Mouse (Mus musculus) B cell, adult 2 months (primary cell): ENCODE data around the gene Tenm4.

Experiments used
- DNase-seq, 2 experiments: peaks; one replicate each; pipeline ENCODE4 v3.0.0; 2022

Gene Tenm4

DNA sequence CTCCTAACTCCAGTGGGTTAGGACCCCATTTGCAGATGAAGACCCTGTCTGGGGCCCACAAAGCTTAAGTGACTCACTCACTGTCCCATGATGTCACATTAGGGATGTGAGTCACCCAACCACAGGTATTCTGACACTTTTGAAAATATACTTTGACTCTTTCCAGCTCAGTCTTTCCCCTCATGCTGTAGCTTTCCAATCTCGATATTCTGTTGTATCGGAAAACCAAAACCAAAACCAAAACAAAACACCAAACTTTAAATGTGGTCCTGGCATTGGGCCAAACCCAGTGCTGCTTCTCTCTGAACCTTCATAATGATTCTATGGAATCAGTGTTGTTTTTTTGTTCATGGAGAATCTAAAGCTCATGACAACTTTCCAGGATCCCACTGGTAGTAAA lies 536.1 kb downstream of the Tenm4 start:
- peak in 1 of 2 experiments; percentile 41 for DNase-seq

DNA sequence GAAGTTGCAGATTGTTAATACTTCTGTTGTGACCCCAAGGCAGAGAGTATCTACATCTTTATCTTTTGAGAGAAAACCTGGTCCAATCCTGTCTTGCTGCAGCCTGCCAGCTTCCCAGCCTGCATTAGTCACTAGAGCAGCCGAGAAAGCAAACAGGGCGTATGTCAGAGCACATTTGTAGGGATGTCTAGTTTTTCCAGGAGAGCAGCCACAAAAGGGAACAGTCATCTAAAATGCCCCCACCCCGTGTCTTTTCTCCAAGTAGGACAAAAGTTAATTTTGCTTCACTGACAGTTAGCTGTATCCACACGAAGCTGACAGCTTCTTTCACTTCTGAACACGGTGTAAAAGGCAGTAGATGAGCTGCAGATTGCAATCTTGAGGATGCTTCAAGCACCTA lies 537.0 kb downstream of the Tenm4 start:
- no peak for DNase-seq

DNA sequence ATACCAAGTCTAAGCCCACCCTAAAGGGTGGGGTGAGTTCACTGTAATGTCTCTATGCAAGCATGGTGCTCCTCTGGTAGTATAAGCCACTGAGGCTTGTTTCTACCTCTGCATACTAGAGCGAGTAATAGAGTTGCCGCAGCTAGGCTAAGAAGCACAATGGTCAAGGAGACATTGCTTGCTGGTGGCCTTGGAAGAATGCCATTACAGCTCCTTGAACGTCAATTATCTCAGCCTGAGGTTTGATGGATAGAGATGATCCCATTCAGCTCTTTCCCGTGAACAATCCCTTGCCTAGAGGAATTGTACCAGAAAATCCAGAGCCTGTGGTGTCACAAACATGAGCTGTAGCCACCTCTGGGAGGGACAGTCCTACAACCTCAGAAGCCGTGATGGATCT lies 537.5 kb downstream of the Tenm4 start:
- DNase-seq: no peak

- no peak for DNase-seq
Measured at GRCm38 (mm10) chr7:96708968-96709367, 537.9 kb downstream of the Tenm4 start.

GRCm38 (mm10) chr7:96709891-96710290 lies 538.8 kb downstream of the Tenm4 start:
- no peak for DNase-seq

DNA sequence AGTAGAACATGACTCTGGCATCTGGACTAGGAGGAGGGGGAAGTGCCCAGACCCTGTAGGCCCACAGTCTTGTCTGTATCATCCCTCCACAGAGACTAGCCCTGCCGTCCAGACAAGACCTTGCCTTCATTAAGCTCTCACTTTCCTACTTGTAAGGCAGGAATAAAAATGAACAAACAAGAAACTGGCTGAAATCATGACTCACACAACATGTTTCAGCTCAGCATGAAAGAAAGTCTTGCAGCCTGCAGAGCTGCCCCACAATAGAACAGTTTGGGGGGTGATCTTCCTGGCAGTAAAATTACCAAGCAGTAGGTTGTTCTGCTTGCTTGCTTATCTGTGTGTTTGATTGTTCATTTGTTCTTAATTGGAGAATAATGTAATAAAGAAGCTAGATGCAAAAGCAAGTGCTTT lies 539.6 kb downstream of the Tenm4 start:
- DNase-seq: no peak

DNA sequence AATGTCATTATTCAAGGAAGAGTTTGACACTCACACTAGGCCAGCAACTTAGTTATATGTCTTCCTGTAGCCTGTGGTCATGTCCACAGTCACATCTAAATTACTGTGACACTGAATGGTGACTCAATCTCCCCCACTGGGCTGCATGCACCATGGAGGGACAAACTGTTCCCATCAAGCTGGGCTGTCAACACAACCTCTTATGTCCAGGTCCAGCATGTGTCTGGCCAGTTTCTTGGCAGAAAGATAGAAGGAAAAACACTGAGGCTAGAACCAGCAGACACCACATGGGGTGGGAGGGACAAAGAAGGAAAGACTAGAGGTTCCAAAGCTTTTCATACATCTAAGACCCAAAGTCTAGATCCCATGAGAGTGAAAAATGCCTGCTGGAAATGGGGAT lies 541.8 kb downstream of the Tenm4 start:
- DNase-seq: no peak

- no peak for DNase-seq
Measured at GRCm38 (mm10) chr7:96716911-96717310, 545.9 kb downstream of the Tenm4 start.

GRCm38 (mm10) chr7:96718201-96719155 lies 547.4 kb downstream of the Tenm4 start:
- no peak for DNase-seq

DNA sequence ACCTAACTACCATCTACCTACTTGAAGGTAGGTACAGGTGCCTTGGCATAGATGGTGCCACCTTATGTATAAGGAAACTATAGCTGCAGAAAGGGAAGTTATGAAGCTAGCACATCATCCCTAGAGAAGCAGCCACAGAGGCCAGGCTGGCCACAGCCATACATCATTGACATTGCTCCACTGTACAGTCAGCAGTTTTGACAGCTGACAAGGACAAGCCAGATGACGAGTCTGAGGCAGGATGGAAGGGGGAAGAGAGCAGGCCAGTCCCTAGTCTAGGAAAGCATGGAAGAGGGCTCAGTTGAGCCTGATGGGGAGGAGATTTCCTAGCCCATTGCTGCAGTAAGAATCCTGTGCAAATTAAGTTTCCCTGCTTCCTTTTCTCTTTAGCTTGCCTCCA lies 548.9 kb downstream of the Tenm4 start:
- DNase-seq: no peak

GRCm38 (mm10) chr7:96720465-96720864 lies 549.4 kb downstream of the Tenm4 start:
- no peak for DNase-seq

DNA sequence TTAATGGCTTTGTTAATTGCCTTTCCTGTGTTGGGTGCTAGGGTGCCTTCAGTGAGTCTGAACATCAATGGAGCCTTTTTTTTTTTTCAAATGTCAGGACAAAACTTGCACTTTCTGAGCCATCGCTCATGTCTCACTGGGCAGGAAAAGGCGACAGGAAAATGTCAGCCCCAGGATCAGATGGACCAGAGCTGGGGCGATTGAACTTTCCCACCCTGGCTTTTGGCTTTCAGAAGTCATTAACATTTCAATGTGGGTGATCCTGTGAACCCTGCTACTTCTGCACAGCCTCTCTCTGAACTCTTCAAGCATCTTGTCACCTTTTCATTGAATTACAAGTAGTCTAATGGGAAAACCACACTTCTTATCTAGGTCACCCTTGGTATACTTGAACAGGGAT lies 551.8 kb downstream of the Tenm4 start:
- no peak for DNase-seq

DNA sequence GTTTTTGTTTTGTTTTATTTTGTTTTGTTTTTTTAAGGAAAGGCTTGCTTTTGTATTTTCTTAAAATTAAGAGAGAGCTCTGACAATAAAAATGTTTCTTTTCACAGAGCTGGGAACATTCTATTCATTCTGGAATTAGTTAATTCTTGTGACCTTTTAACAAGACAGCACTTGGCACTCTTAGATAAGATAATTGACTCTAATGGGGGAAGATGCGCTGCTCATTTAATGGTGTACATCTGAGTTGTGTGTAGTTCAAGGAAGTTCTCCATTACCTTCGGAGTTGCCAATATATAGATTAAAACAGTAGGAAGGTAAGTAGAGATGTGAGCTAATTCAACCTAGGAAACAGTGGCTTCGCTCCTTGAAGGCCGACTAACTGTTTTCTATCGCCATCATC lies 554.6 kb downstream of the Tenm4 start:
- no peak for DNase-seq

GRCm38 (mm10) chr7:96730360-96730759 lies 559.3 kb downstream of the Tenm4 start:
- DNase-seq: peak; percentile 43 to 60

DNA sequence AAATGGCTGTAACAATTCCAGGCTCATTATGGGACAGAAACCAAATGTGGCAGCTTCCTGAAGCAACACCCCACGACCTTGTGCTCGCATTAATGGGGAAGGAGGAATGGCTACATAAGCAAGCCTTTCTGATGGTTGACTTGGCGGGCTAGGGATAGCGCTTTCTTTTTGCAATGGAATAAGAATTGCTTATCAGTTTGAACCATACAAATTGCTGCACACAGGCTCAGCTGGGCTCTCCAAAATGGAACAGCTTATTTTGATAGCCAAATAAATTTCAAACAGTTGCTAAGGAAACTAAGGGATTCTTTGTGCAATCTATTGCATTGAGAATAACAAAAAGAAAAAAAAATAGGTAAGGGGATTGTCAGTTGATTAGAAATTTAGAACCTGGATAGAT lies 560.9 kb downstream of the Tenm4 start:
- no peak for DNase-seq

- peak; percentile 49 to 56 for DNase-seq
Measured at GRCm38 (mm10) chr7:96734315-96735058, 563.4 kb downstream of the Tenm4 start.

GRCm38 (mm10) chr7:96740631-96741030 lies 569.6 kb downstream of the Tenm4 start:
- no peak for DNase-seq

- no peak for DNase-seq
Measured at GRCm38 (mm10) chr7:96742221-96742620, 571.2 kb downstream of the Tenm4 start.

GRCm38 (mm10) chr7:96745956-96746355 lies 574.9 kb downstream of the Tenm4 start:
- DNase-seq: no peak

DNA sequence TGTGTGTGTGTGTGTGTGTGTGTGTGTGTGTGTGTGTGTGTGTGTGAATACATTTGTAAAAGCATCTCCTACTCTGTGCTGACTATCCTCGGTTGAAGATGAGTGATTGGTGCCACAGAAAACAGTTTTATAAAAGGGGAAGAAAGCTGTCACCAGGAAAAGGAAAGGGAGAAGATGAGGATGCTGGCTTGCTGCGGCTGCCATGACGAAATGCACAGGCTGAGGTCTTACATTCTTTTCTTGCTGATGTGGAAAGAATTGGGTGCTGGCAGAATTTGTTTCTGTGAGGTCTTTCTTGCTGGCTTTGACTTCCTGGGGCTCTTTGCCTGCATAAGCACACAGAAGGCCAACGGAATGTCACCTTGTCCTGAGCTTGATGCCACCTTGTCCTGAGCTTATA lies 575.7 kb downstream of the Tenm4 start:
- no peak for DNase-seq

DNA sequence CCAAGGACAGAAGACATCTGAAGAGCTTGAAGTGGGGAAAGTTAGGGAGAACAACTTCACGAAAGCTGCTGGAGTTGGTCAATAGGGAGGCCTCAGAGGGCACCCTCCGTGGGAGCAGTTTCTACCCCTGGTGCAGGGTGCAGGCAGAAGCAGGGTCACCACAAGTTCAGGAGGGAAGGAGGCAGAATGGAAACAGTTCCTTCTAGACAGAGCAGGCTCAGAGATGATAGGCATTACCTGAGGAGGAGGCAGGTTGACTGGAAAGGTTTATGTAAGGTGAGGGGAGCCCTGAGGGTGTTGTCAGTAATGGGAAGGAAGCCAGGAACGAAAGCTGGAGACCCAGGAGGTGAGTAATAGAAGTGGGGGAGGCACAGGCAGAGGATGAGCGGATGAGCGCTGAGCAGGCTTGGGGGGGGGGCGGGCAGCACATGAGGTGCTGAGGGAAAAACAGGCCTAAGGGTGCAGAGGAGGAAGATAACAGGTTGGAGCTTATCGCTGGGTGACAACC lies 577.5 kb downstream of the Tenm4 start:
- DNase-seq: no peak

GRCm38 (mm10) chr7:96749753-96750152 lies 578.7 kb downstream of the Tenm4 start:
- no peak for DNase-seq

DNA sequence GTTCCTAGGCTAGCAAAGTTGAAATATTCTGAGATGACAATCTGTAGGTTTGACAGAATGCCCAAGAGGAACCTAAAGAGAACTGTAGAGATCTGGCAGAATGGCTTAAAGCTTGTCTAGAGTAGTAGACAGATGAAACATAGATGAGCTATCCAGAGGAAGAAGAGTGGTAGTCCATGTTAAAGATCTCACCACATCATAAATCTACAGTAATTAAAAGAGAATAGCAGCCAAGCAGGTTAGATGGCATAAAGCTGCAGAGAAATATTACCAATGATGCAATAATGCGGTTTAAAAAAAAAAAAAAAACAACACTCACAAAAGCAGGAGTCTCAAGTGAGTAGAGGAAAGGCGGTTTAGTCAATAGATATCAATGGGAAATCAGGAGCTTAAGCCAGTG lies 580.2 kb downstream of the Tenm4 start:
- DNase-seq: no peak

- DNase-seq: no peak
Measured at GRCm38 (mm10) chr7:96752776-96753175, 581.7 kb downstream of the Tenm4 start.
